Mouse (Mus musculus) yolk sac, embryonic 10.5 days (tissue): ENCODE measurements around the gene Dvl2.

Experiments
- DNase-seq: peaks from one replicate; pipeline ENCODE4 v3.0.0-alpha.2; 2017; ENCODE audit warnings: low spot score

The Dvl2 gene

GRCm38 (mm10) chr11:70028401-70029129 is 28.2 kb downstream of the Dvl2 start:
- DNase-seq = no peak

DNA sequence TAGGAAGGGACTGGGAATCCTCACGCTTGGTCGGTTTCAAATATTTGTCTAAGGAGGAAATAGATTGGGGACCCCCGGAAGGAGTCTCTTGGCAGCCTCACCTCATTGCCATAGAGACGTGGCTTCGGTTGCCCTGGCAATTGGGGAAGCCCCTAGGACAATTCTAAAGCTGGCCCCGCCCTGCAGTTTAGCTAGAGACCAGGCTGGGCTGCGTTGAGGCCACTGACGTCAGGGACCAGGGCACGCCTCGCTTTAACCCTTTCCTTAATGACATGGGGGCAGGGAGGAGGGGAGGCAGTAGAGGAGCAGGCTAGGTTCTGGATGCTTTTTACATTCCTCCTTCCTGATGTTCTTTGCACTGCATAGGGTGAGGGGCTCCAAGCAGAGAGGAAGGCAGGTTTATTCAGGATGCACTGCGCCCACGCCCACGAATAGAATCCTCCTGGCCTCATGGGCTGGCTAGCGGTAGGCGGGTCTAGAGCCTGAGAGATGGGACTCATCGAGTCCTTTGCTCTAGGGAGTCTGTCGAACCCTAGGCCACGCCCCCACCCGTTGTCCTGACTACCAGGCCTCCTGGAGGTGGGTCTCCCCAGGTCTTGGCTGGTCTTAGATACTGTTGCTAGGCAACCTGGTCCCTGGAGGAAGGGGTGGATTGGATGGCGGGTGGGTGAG is 28.9 kb downstream of the Dvl2 start:
- DNase-seq = peak; percentile 82

DNA sequence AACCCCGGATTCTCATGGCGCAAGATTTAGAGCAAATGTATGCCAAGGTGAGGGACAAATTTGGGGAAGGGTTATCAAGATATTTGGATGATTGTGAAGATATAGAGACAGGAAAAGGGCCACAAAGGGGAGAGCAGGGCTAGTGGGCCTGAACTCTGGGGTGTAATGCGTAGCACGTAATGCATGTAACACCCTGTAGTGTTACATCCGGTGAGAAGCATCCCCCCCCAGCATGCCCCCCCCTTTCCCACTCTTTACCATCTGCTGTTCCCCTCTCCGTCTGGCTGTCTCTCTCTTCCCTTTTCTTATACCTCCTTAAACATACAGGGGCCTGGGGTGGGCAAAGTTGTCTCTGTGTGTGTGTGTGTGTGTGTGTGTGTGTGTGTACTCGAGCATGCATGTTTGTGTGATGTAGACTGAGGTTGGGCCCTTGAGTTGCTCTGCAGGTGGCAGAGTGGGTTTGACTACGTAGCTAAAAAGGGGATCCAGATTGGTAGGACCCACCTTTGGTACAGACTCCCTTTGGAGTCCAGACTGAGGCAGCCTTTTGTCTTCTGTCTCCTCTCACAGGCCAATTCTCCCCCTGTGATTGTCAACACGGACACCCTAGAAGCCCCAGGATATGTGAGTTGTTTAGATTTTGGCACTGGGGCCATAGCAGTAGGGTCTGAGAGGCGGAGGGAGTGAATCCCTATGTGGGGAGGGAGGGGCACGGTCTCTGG is 29.6 kb downstream of the Dvl2 start:
- no peak for DNase-seq

- no peak for DNase-seq
Measured at GRCm38 (mm10) chr11:70030651-70031320, 30.4 kb downstream of the Dvl2 start.

- DNase-seq = no peak
Measured at GRCm38 (mm10) chr11:70031321-70031670, 30.9 kb downstream of the Dvl2 start.

DNA sequence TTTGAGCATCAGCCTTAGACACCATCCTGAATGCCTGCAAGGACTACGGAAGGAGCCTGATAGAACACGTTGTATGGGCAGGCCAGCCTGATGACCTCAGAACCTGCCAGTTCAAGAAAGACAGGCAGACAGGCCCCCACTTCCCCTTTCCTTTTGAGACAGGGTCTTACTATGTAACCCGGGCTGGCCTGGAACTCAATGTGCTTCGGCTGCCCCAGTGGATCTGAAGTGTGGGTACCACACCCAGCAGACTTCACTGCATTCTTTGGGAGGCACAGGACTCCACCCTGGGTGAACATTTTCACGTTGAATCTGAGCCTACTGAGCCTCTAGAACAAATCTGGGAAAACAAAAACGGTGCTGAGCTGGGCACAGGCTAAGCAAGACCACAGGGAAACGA is 37.8 kb downstream of the Dvl2 start:
- DNase-seq = no peak

DNA sequence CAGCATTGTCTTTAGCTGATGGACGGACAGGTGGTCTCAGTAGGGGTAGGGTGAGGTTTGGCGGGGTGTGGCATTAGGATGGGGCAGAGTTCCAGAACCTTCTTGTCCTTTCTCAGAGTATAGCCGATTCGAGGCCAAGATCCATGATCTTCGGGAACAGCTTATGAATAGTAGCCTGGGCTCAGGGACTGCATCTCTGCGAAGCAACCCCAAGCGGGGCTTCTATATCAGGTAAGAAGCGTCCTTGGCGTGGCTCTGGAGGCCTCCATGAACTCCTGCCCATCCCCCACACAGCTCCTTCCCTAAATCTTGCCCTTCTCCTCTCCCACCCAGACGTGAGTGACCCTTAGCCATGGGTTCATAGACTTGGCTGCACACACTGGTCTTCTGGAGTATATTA is 39.2 kb downstream of the Dvl2 start:
- no peak for DNase-seq

GRCm38 (mm10) chr11:70040184-70040583 is 39.8 kb downstream of the Dvl2 start:
- DNase-seq = no peak

DNA sequence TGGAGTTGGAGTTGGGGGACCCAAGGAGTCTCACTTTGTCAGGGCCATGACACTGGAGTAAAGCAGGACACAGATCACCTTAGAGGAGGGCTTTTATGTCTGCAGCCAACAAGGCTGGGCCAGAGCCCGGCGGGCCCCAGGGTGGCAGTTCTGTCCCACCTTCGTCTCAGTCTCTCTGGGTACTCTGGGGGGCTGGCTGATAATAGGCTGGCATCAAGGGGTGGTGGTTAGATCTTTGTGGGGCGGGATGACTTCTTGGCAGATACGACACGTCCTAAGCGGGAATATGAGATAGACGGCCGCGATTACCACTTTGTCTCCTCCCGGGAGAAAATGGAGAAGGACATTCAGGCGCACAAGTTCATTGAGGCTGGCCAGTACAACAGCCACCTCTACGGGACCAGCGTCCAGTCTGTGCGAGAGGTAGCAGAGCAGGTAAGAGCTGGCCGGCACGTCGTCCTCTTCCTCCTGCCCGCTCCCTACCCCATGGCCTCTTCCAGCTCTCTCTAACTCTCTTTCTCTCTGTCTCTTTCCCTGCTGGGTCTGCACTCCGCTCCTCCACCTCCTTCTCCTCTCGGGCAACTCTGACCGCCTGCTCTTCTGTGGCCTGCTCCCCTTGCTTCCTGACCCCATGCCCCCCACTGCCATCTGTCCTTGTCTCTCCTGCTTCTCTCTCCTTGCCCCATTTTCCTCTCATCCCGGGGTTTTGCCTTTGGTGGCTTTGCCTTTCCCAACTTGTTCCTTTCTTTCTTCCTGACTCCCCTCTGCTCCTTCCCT is 42.1 kb downstream of the Dvl2 start:
- DNase-seq = no peak

DNA sequence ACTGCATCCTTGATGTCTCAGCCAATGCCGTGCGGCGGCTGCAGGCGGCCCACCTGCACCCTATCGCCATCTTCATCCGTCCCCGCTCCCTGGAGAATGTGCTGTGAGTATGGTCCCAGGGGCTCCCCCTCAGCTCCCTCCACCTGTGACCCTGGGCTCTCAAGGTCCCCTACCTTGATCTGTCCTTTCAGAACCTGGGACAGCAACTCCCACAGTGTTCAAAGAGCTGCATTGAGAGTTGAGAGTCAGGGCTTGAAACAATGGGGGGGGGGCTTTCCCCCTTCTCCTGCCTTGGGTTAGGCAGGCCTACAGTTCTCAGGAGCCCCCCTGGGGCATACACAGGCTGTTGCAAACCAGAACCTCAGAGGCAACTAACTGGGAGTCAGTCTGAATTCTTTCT is 43.3 kb downstream of the Dvl2 start:
- no peak for DNase-seq

DNA sequence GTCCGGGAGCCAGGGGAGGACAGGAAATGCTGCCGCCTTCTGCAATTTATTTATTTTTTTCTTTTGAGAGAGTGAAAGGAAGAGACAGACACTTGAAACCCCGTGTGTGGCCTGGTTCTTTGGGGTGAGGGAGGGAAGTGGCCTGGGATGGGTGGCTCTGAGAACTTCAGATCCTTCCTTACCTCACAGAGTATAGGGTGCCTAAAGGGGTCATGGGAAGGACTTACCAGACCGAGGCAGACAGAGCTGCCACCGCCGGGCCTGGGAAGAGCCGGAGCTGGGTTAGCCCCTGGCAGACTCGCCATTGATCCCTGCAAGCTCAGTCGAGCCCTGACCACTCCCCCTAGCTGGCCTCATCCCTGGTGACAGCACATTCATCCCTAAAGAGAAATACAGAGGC is 45.0 kb downstream of the Dvl2 start:
- no peak for DNase-seq

DNA sequence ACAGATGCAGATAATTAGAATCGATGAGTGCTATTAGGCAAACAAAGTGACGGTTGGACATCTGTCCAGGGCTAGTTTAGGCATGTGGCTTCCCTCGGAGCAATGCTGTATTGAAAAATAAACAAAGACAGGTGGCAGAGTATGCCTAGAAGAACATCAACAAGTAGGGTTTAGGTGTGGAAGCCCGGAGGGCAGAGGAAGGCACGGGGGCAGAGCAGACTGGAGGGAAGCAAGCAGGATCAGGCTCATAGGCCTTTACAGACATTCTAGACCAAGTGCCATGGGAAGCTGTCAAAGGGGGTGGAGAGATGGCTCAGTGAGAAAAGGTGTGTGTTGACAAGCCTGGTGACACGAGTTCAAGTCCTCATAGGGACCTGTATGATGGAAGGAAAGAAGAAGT is 49.0 kb downstream of the Dvl2 start:
- DNase-seq = no peak

DNA sequence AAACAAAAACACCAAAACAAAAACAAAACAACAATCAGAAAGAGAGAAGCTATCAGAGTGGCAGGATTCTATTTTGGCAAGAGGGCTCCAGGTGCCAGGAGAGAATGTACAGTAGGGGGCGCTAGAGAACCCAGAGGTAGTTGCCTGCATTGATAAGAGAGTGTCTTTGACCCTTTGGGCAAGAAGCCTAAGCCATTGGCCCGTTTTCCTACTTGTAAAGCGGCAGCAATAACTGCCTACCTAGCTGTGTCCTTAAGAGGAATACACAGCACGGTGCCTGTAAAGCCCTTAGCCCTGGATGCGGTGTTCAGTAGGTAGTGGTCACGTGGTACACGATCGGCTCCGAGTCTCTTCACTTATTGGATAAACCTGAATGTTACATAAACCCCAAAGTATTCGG is 49.4 kb downstream of the Dvl2 start:
- no peak for DNase-seq

DNA sequence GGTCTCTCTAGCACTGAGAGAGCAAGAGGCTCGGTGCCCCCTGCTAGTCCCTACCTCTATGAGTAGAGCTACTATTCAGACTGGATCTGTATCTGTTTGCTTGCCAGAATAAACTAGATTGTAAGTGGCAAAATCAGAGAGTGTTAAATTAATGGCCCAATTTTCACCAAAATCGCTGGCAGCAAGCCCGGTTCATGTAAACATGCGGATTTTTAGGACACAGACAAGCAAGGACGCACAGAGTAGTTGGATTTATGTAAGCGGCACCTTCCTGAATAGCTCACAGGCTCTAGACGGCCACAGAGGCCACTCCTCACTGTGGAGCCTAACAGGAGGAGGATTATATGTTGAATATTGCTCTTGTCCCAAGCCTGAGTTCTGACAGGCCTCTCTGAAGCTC is 52.8 kb downstream of the Dvl2 start:
- no peak for DNase-seq

DNA sequence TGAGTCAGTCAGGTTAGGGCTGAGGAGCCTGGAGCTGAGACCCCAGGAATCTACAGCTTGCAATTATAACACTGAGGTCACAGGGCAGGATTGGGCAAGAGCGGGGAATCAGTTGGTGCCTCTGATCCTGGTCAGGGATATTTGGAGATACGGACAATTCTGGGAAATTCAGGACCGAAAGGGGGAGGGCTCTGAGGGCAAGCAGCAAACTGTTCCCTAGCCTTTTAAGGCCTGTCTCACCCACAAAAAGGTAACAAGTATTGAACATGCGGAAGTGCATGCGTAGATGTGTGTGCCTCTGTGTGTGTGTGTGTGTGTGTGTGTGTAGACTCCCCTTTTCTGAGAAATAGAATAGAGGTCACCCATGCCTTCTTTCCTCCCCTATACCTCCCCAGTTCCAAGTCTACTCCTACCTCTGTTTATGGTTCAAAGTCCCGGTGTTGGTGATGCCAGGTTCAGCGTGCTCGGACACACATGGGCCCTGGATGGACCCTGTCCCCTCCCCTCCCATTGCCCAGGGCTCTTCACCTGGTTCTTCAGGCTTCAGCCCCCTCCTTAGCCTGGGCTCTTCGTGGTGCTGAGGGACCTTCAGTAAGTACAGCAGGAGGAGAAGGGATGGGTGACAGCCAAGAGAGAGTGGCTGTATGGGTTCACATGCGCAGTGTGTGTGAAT is 53.6 kb downstream of the Dvl2 start, which contains the start of gene Asgr1:
Gene Asgr1, plus strand, starts transcription at position 188 of the 673 bp plus-strand sequence.
- DNase-seq = no peak

DNA sequence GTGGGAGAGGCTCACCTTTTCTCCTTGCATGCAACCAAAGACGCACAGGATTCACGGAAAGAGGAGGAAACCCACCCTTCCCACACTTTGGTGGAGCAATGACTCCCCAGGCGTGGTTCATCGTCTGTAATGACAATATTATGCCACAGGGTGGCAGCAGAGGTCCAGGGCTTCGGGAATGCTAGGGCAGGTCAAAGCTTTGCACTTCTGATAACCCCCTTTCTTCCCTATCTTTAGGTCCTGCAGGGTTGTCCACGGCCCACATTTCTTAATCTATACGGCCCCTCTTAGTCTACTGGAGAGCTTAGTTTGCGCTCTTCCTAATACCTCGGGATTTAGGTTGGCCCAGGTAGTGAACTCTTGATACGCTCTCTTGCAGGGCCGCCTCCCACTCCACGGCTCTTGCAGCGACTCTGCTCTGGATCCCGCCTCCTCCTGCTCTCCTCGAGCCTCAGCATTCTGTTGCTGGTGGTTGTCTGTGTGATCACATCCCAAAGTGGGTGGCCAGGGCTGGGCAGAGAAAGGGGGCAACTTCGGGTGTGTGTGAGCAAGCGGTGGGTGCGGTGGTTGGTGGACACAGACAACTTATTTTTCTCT is 55.3 kb downstream of the Dvl2 start:
- peak; percentile 60 for DNase-seq

DNA sequence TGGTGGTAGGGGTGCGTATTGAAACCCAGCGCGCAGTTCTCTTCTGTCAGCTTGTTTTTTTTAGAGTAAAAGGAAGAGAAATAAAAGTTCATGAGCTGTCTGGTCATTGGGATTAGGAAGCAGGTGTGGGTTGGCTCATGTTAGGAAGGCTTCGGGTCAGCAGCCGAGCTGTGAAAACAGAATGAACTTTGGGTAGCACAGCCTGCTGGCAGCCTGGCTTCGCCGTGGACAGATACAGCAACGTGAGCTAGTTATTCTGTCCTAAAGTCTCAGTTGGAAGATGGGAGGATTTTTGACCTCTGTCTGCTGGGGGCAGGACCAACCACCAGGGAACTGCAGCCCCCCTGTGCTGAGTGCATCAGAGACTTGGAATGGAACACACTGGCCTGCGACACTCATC is 57.4 kb downstream of the Dvl2 start:
- DNase-seq = no peak

GRCm38 (mm10) chr11:70059930-70060329 is 59.5 kb downstream of the Dvl2 start:
- peak; percentile 41 for DNase-seq
